In the genomic region with DNA sequence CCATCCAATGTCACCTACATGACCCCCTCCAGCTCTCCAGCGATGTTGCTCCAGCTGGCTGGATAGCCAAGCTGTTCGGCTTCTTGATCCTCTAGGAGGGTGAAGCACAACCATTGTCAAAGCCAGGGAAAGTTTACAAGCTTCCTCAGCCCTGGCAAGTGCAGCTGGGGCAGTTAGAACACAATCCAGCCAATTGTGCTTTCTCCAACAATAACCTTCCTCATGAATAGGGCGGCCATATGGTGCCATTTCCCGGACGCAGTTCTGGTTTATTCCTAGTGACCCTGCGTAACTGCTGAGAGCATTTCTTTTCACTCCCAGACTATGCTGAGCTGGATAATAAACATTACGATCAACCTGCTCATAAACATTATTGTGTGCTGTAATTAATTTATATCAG, we compare ENCODE assay signal across 12 mouse cellular contexts.
DNase-seq lines count a peak whose midpoint lies in the region; ATAC-seq and TF ChIP-seq lines count a peak whose summit lies in the region.
"Had no signal": no experiment of that assay in that cellular context is flagged by ENCODE, and none has a peak within 500 bp of the region (broad histone marks: within the 10 kb centered on the region; RNA-seq: fewer than 3 reads in every experiment).

No protein-coding gene starts in this region.

- H3K27me3 ChIP-seq in hindbrain, embryonic 11.5 days (ENCODE audit: control insufficient read depth, insufficient read depth, low read length), result no peaks in the 10 kb centered on the region
- H3K27me3 ChIP-seq in midbrain, embryonic 11.5 days (ENCODE audit: control insufficient read depth, insufficient read depth, low read length), result no peaks in the 10 kb centered on the region

- peak overlapping the region; percentile 72 for H3K27ac ChIP-seq in hindbrain, embryonic 11.5 days (ENCODE audit: low read depth, low read length)
- H3K27ac ChIP-seq in midbrain, embryonic 11.5 days (ENCODE audit: low read depth, low read length), result peak overlapping the region; percentile 73
- H3K27ac ChIP-seq in left cerebral cortex, adult 2 months, result no peak overlapping the region

- intact Hi-C loops in left cerebral cortex, adult 2 months (cut with DNase I), result loop anchor here (5.0 kb wide), 1 partner anchor 108 kb away; no protein-coding TSS in a partner anchor

- H3K9ac ChIP-seq in hindbrain, embryonic 11.5 days (ENCODE audit: low read depth, low read length), result no peak overlapping the region
- no peak overlapping the region; the same call in 1 of the 2 replicates for H3K9ac ChIP-seq in midbrain, embryonic 11.5 days (ENCODE audit: low read length)

- WGBS in hindbrain, embryonic 11.5 days, result 34% methylated on average over 7 of the region's 7 CpGs
- 44% methylated on average over 7 of the region's 7 CpGs for WGBS in midbrain, embryonic 11.5 days

- DNase-seq in layer of hippocampus, adult 9-11 months, result peak; percentile 19
- no peak for DNase-seq in layer of hippocampus, postnatal 36 days
- DNase-seq in hindbrain, embryonic 11.5 days (ENCODE audit: low spot score), result peak; percentile 67
- DNase-seq in midbrain, embryonic 11.5 days (ENCODE audit: low spot score, missing footprints), result peak; percentile 88
- DNase-seq in retina, postnatal 1 day, result peak; percentile 84
- DNase-seq in spleen, postnatal 14 days (ENCODE audit: low spot score in 2 of 2), result no peak
- DNase-seq in left cerebral cortex, adult 2 months (ENCODE audit: extremely low spot score in 1 of 2, low spot score in 2 of 2), result no peak
- DNase-seq in urinary bladder, postnatal 25 days (ENCODE audit: low spot score), result no peak
- DNase-seq: cerebellum, postnatal 36 days; kidney, adult 9 months; lung, adult 2 months had no signal

- ATAC-seq in hindbrain, embryonic 11.5 days (ENCODE audit: low FRiP score), result peak; percentile 87
- ATAC-seq in midbrain, embryonic 11.5 days (ENCODE audit: low FRiP score), result peak; percentile 91

- TF ChIP-seq CTCF in left cerebral cortex, adult 2 months (IDR thresholded peaks at IDR 0.05), result no peak

- H3K36me3 ChIP-seq in hindbrain, embryonic 11.5 days (ENCODE audit: control insufficient read depth, insufficient read depth, low read length), result no peaks in the 10 kb centered on the region
- no peaks in the 10 kb centered on the region for H3K36me3 ChIP-seq in midbrain, embryonic 11.5 days (ENCODE audit: control insufficient read depth, insufficient read depth, low read length)

- H3K4me3 ChIP-seq in hindbrain, embryonic 11.5 days (ENCODE audit: low read depth, low read length), result no peak overlapping the region
- no peak overlapping the region for H3K4me3 ChIP-seq in midbrain, embryonic 11.5 days (ENCODE audit: low read depth, low read length)
- H3K4me3 ChIP-seq in left cerebral cortex, adult 2 months, result no peak overlapping the region
- H3K4me3 ChIP-seq: myocyte had no signal

- H3K4me1 ChIP-seq in hindbrain, embryonic 11.5 days (replicated peaks; ENCODE audit: control insufficient read depth, insufficient read depth, low read length), result 0 out of 2 replicates have a peak, but pooled peaks cover 3% of the 10 kb centered on the region
- H3K4me1 ChIP-seq in midbrain, embryonic 11.5 days (ENCODE audit: control insufficient read depth, insufficient read depth, low read length), result peaks cover 12% of the 10 kb centered on the region; the same call in 1 of the 2 replicates

- no peaks in the 10 kb centered on the region for H3K9me3 ChIP-seq in hindbrain, embryonic 11.5 days (ENCODE audit: control insufficient read depth, low read length)
- H3K9me3 ChIP-seq in midbrain, embryonic 11.5 days (ENCODE audit: control insufficient read depth, low read length), result no peaks in the 10 kb centered on the region; the same call in 1 of the 2 replicates

- H3K4me2 ChIP-seq in hindbrain, embryonic 11.5 days (replicated peaks; ENCODE audit: low read depth, low read length), result no peak overlapping the region
- H3K4me2 ChIP-seq in midbrain, embryonic 11.5 days, result no peak overlapping the region

Comparison
In these comparisons a context has a peak if more than half of its experiments do, and no peak if none do; other contexts are left out.
1. DNase-seq: peak in layer of hippocampus, adult 9-11 months (single experiment), hindbrain, embryonic 11.5 days (single experiment), midbrain, embryonic 11.5 days (single experiment) and retina, postnatal 1 day (single experiment); none in layer of hippocampus, postnatal 36 days (0 of 2), spleen, postnatal 14 days (0 of 2), left cerebral cortex, adult 2 months (0 of 2) and urinary bladder, postnatal 25 days (single experiment).